ENCODE assay signal across 12 mouse cellular contexts in the genomic region with DNA sequence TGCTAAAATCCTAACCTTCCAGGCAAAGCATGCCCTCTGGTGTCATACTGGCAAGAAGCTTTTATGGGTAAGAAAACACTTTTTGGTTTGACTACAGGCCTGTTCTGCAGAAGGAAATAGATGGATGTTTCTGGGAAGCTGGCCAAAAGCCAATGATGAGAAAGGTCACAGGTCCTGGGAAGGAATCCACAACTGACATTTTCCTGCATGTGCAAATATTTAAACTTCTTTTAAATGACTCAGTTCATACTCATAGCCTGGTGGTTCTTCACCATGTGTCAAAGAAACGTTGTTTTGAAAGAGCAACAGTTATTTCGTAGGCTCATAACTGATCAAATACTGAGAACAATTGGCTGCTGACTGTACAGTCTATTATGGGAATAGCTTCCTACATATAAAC. TPM values are rescaled to one million over a fixed set of nuclear protein-coding genes. Genes with fewer than 3 reads are reported as not detected.
DNase-seq lines count a peak whose midpoint lies in the region; ATAC-seq lines count a peak whose summit lies in the region.
"Had no signal": no experiment of that assay in that cellular context is flagged by ENCODE, and none has a peak within 500 bp of the region (broad histone marks: within the 10 kb centered on the region; RNA-seq: fewer than 3 reads in every experiment).

No protein-coding gene starts in this region.

- no peak for DNase-seq in liver, embryonic 11.5 days (ENCODE audit: low spot score)
- DNase-seq in adrenal gland, postnatal 25 days = peak; percentile 12
- peak; percentile 70 for DNase-seq in kidney, postnatal 10 days
- peak; percentile 7 for DNase-seq in skeletal muscle tissue, adult 2 months (ENCODE audit: low read depth, low spot score)
- no peak for DNase-seq in right cerebral cortex, postnatal 4 days
- no peak for DNase-seq in hindbrain, embryonic 10.5 days (ENCODE audit: low spot score)
- DNase-seq in layer of hippocampus, postnatal 10 days (ENCODE audit: low spot score in 2 of 2) = no peak
- DNase-seq: thymus, adult 18-20 months had no signal

- H3K4me1 ChIP-seq in liver, embryonic 16.5 days (ENCODE audit: control insufficient read depth, low read depth, low read length) = peaks cover 9% of the 10 kb centered on the region
- peaks cover 4% of the 10 kb centered on the region; the same call in 1 of the 2 replicates for H3K4me1 ChIP-seq in liver, embryonic 11.5 days (replicated peaks; ENCODE audit: control insufficient read depth, insufficient read depth, low read length)
- peaks cover 7% of the 10 kb centered on the region for H3K4me1 ChIP-seq in hindbrain, embryonic 10.5 days (replicated peaks)

- no peaks in the 10 kb centered on the region for H3K36me3 ChIP-seq in liver, embryonic 16.5 days (ENCODE audit: control insufficient read depth, insufficient read depth)
- H3K36me3 ChIP-seq in liver, embryonic 11.5 days (ENCODE audit: control insufficient read depth, insufficient read depth, low read length) = peaks cover 2% of the 10 kb centered on the region; the same call in 1 of the 2 replicates
- H3K36me3 ChIP-seq in hindbrain, embryonic 10.5 days = peaks cover 60% of the 10 kb centered on the region

- no peak overlapping the region for H3K4me3 ChIP-seq in liver, embryonic 16.5 days (ENCODE audit: low read depth, low read length)
- H3K4me3 ChIP-seq in liver, embryonic 11.5 days (ENCODE audit: low read depth, low read length) = no peak overlapping the region
- no peak overlapping the region for H3K4me3 ChIP-seq in hindbrain, embryonic 10.5 days
- H3K4me3 ChIP-seq: embryonic facial prominence, embryonic 12.5 days; limb, embryonic 13.5 days had no signal

- no peak overlapping the region for H3K27ac ChIP-seq in liver, embryonic 16.5 days (ENCODE audit: low read length)
- H3K27ac ChIP-seq in liver, embryonic 11.5 days (ENCODE audit: low read depth, low read length) = no peak overlapping the region
- H3K27ac ChIP-seq in hindbrain, embryonic 10.5 days = no peak overlapping the region
- H3K27ac ChIP-seq: embryonic facial prominence, embryonic 12.5 days; limb, embryonic 13.5 days had no signal

- no peaks in the 10 kb centered on the region for H3K9me3 ChIP-seq in liver, embryonic 16.5 days (replicated peaks; ENCODE audit: control insufficient read depth, low read length)
- no peaks in the 10 kb centered on the region for H3K9me3 ChIP-seq in liver, embryonic 11.5 days (ENCODE audit: control insufficient read depth, low read length)
- H3K9me3 ChIP-seq in hindbrain, embryonic 10.5 days = no peaks in the 10 kb centered on the region
- H3K9me3 ChIP-seq: embryonic facial prominence, embryonic 12.5 days; G1E; limb, embryonic 13.5 days had no signal

- no peak overlapping the region for H3K9ac ChIP-seq in liver, embryonic 16.5 days (ENCODE audit: low read depth, low read length)
- H3K9ac ChIP-seq in liver, embryonic 11.5 days (ENCODE audit: low read depth, low read length) = no peak overlapping the region
- H3K9ac ChIP-seq: embryonic facial prominence, embryonic 12.5 days; limb, embryonic 13.5 days had no signal

- 46% methylated on average over 2 of the region's 2 CpGs for WGBS in liver, embryonic 16.5 days (ENCODE audit: insufficient replicate concordance)
- WGBS in liver, embryonic 11.5 days = 69% methylated on average over 2 of the region's 2 CpGs
- 80% methylated on average over 2 of the region's 2 CpGs for WGBS in hindbrain, embryonic 10.5 days

- ATAC-seq in liver, embryonic 16.5 days (ENCODE audit: low read depth) = peak; percentile 50
- no peak for ATAC-seq in liver, embryonic 11.5 days (replicated peaks; ENCODE audit: low FRiP score)

- H3K4me2 ChIP-seq in liver, embryonic 16.5 days (ENCODE audit: low read depth, low read length) = no peak overlapping the region
- no peak overlapping the region for H3K4me2 ChIP-seq in liver, embryonic 11.5 days
- H3K4me2 ChIP-seq: embryonic facial prominence, embryonic 12.5 days; limb, embryonic 13.5 days had no signal

- H3K27me3 ChIP-seq in liver, embryonic 16.5 days (ENCODE audit: control insufficient read depth, insufficient read depth, low read depth, low read length) = no peaks in the 10 kb centered on the region
- no peaks in the 10 kb centered on the region for H3K27me3 ChIP-seq in liver, embryonic 11.5 days (replicated peaks; ENCODE audit: control insufficient read depth, insufficient read depth, low read length)
- H3K27me3 ChIP-seq in hindbrain, embryonic 10.5 days (ENCODE audit: insufficient read depth, poor library complexity, severe bottlenecking) = no peaks in the 10 kb centered on the region
- H3K27me3 ChIP-seq: embryonic facial prominence, embryonic 12.5 days; limb, embryonic 13.5 days had no signal

RNA-seq across cellular contexts. Expression of a gene that starts 5.4 kb away (rescaled TPM):
- 1.4 and 1.5 TPM in 2 replicates for polyA plus RNA-seq in liver, embryonic 16.5 days (2015; fragmentation: Nextera tagmentation; extraction: Ambion mirVana)
- polyA plus RNA-seq in liver, embryonic 11.5 days (2014; fragmentation: Nextera tagmentation; extraction: Ambion mirVana) = 5.6 and 6.6 TPM in 2 replicates
- total RNA-seq in adrenal gland, postnatal 25 days (2021) = 14.0 and 16.0 TPM in 2 replicates
- polyA plus RNA-seq in hindbrain, embryonic 10.5 days (2016; fragmentation: Nextera tagmentation; extraction: Ambion mirVana) = 8.7 and 10.3 TPM in 2 replicates
- 10 to 100 TPM; 32.0 to 34.4 TPM for total RNA-seq in layer of hippocampus, postnatal 10 days (2021)

Comparison
In these comparisons a context has a peak if more than half of its experiments do, and no peak if none do; other contexts are left out.
1. DNase-seq: peak in adrenal gland, postnatal 25 days (single experiment), kidney, postnatal 10 days (single experiment) and skeletal muscle tissue, adult 2 months (single experiment); none in liver, embryonic 11.5 days (single experiment), right cerebral cortex, postnatal 4 days (single experiment), hindbrain, embryonic 10.5 days (single experiment) and layer of hippocampus, postnatal 10 days (0 of 2).